Mouse (Mus musculus) neural tube, embryonic 11.5 days (tissue): ENCODE measurements at regions not wholly inside any gene's neighbourhood (a gene's known extent, or its start where the extent isn't known, plus 50 kb on each side); places are given as distances from the start of the nearest gene placed in this dataset.

Experiments used
- ATAC-seq: fragments of 200-750 bp; cut with Nextera tagmentation; 2 replicates; pipeline ENCODE4 v1.8.0; 2017; ENCODE audit warnings: moderate number of reproducible peaks, mild to moderate bottlenecking, moderate TSS enrichment, moderate library complexity; ENCODE audit not compliant: insufficient read depth, low FRiP score, low TSS enrichment
- DNase-seq: peaks from one replicate; pipeline ENCODE4 v3.0.0-alpha.2; 2015; ENCODE audit warnings: low spot score
- H3K27ac ChIP-seq: fragments of 300-500 bp; sonication (generic); 2 replicates; pipeline ENCODE4 v1.5.1; 2014; ENCODE audit warnings: low read depth, mild to moderate bottlenecking, low read length
- H3K27me3 ChIP-seq: fragments of 300-500 bp; sonication (generic); 2 replicates; pipeline ENCODE4 v1.6.1; 2014; ENCODE audit warnings: mild to moderate bottlenecking, low read length, mixed read lengths; ENCODE audit not compliant: control insufficient read depth, insufficient read depth
- H3K36me3 ChIP-seq: fragments of 300-500 bp; sonication (generic); 2 replicates; pipeline ENCODE4 v1.6.1; 2014; ENCODE audit warnings: mild to moderate bottlenecking, low read length, moderate library complexity, mixed read lengths; ENCODE audit not compliant: control insufficient read depth, insufficient read depth
- H3K4me1 ChIP-seq: fragments of 300-500 bp; sonication (generic); 2 replicates; pipeline ENCODE4 v1.6.1; 2014; ENCODE audit warnings: low read length, mixed read lengths; ENCODE audit not compliant: control insufficient read depth, insufficient read depth
- H3K4me2 ChIP-seq: fragments of 300-500 bp; sonication (generic); 2 replicates; pipeline ENCODE4 v1.6.1; 2014; ENCODE audit warnings: low read depth, mild to moderate bottlenecking, moderate library complexity
- H3K4me3 ChIP-seq: fragments of 300-500 bp; sonication (generic); 2 replicates; pipeline ENCODE4 v1.5.1; 2014; ENCODE audit warnings: low read depth, low read length
- H3K9ac ChIP-seq: fragments of 300-500 bp; sonication (generic); 2 replicates; pipeline ENCODE4 v1.6.1; 2014; ENCODE audit warnings: mild to moderate bottlenecking, low read length
- H3K9me3 ChIP-seq: fragments of 300-500 bp; sonication (generic); 2 replicates; pipeline ENCODE4 v1.6.1; 2016; ENCODE audit warnings: low read length; ENCODE audit not compliant: control insufficient read depth
- WGBS: fragments of 180-500 bp; shearing (Covaris S2); extraction: QIAGEN DNeasy Blood & Tissue Kit; methylation state at CpG from one replicate; pipeline ENCODE4 v1.1.7; 2014; 5-methylcytosine and 5-hydroxymethylcytosine counted together

- Histone ChIP-seq H3K4me2 (no peak overlapping the region), H3K9me3 (no peaks in the 10 kb centered on the region), H3K27ac (no peak overlapping the region), H3K27me3 (no peaks in the 10 kb centered on the region), H3K36me3 (no peaks in the 10 kb centered on the region), H3K4me3 (no peak overlapping the region), H3K9ac (no peak overlapping the region), H3K4me1 (0 out of 2 replicates have a peak, but pooled peaks cover 2% of the 10 kb centered on the region)
- no peak for DNase-seq
- 79% methylated on average over 6 of the region's 6 CpGs for WGBS
- ATAC-seq = no peak
These were observed 330.9 kb upstream of the Fam241a start for GRCm38 (mm10) chr3:128226930-128227585.

GRCm38 (mm10) chr3:128226503-128226902, 330.4 kb upstream of the Fam241a start:
- Histone ChIP-seq H3K27ac (no peak overlapping the region), H3K4me3 (no peak overlapping the region), H3K4me2 (no peak overlapping the region), H3K9me3 (no peaks in the 10 kb centered on the region), H3K36me3 (no peaks in the 10 kb centered on the region), H3K9ac (no peak overlapping the region), H3K27me3 (no peaks in the 10 kb centered on the region), H3K4me1 (0 out of 2 replicates have a peak, but pooled peaks cover 2% of the 10 kb centered on the region)
- WGBS = 85% methylated on average over 6 of the region's 6 CpGs
- DNase-seq (no peak), ATAC-seq (no peak)

GRCm38 (mm10) chr3:128222344-128222743, 326.2 kb upstream of the Fam241a start:
- Histone ChIP-seq H3K4me1 (0 out of 2 replicates have a peak, but pooled peaks cover 2% of the 10 kb centered on the region), H3K4me2 (no peak overlapping the region), H3K36me3 (no peaks in the 10 kb centered on the region), H3K9ac (no peak overlapping the region), H3K27ac (no peak overlapping the region), H3K4me3 (no peak overlapping the region), H3K27me3 (no peaks in the 10 kb centered on the region), H3K9me3 (no peaks in the 10 kb centered on the region)
- peak; percentile 27; the same call in 1 of the 2 replicates for ATAC-seq
- DNase-seq = peak; percentile 43
- 40% methylated on average over 12 of the region's 12 CpGs for WGBS

GRCm38 (mm10) chr3:128221625-128222024, 325.5 kb upstream of the Fam241a start:
- H3K27me3 ChIP-seq = no peaks in the 10 kb centered on the region
- 0 out of 2 replicates have a peak, but pooled peaks cover 2% of the 10 kb centered on the region for H3K4me1 ChIP-seq
- H3K9me3 ChIP-seq = no peaks in the 10 kb centered on the region
- DNase-seq (no peak), ATAC-seq (peak; percentile 21; the same call in 1 of the 2 replicates)
- no peak overlapping the region for H3K27ac ChIP-seq
- no peaks in the 10 kb centered on the region for H3K36me3 ChIP-seq
- H3K4me3 ChIP-seq = no peak overlapping the region
- no peak overlapping the region for H3K9ac ChIP-seq
- H3K4me2 ChIP-seq = no peak overlapping the region
- WGBS = 37% methylated on average over 2 of the region's 2 CpGs

- 81% methylated on average over 8 of the region's 8 CpGs for WGBS
- no peak for ATAC-seq
- no peak for DNase-seq
These were observed 324.8 kb upstream of the Fam241a start for GRCm38 (mm10) chr3:128220776-128221550.

GRCm38 (mm10) chr3:128217765-128218415, 321.8 kb upstream of the Fam241a start:
- Histone ChIP-seq H3K9me3 (no peaks in the 10 kb centered on the region), H3K4me2 (no peak overlapping the region), H3K9ac (no peak overlapping the region), H3K27me3 (no peaks in the 10 kb centered on the region), H3K27ac (no peak overlapping the region), H3K36me3 (no peaks in the 10 kb centered on the region), H3K4me3 (no peak overlapping the region), H3K4me1 (0 out of 2 replicates have a peak, but pooled peaks cover 2% of the 10 kb centered on the region)
- WGBS = 88% methylated on average over 5 of the region's 5 CpGs
- DNase-seq (no peak), ATAC-seq (no peak)

More at GRCm38 (mm10) chr3:128220776-128221550, 324.8 kb upstream of the Fam241a start:
- no peaks in the 10 kb centered on the region for H3K9me3 ChIP-seq
- H3K27me3 ChIP-seq = no peaks in the 10 kb centered on the region
- no peak overlapping the region for H3K27ac ChIP-seq
- H3K36me3 ChIP-seq = no peaks in the 10 kb centered on the region
- no peak overlapping the region for H3K4me3 ChIP-seq
- H3K9ac ChIP-seq = no peak overlapping the region
- H3K4me2 ChIP-seq = no peak overlapping the region
- H3K4me1 ChIP-seq = 0 out of 2 replicates have a peak, but pooled peaks cover 2% of the 10 kb centered on the region

- 69% methylated on average over 3 of the region's 3 CpGs for WGBS
- ATAC-seq = no peak
These were observed 316.1 kb upstream of the Fam241a start for GRCm38 (mm10) chr3:128212256-128212655.

GRCm38 (mm10) chr3:128210591-128210990, 314.5 kb upstream of the Fam241a start:
- no peaks in the 10 kb centered on the region for H3K9me3 ChIP-seq
- H3K4me1 ChIP-seq = no peaks in the 10 kb centered on the region
- no peaks in the 10 kb centered on the region for H3K36me3 ChIP-seq
- ATAC-seq (no peak), DNase-seq (no peak)
- no peak overlapping the region for H3K4me3 ChIP-seq
- no peak overlapping the region for H3K27ac ChIP-seq
- WGBS = 77% methylated on average over 1 of the region's 1 CpGs
- H3K4me2 ChIP-seq = no peak overlapping the region
- no peak overlapping the region for H3K9ac ChIP-seq
- no peaks in the 10 kb centered on the region for H3K27me3 ChIP-seq

More at GRCm38 (mm10) chr3:128212256-128212655, 316.1 kb upstream of the Fam241a start:
- H3K27me3 ChIP-seq = no peaks in the 10 kb centered on the region
- no peak overlapping the region for H3K27ac ChIP-seq
- no peaks in the 10 kb centered on the region for H3K4me1 ChIP-seq
- H3K4me3 ChIP-seq = no peak overlapping the region
- H3K9ac ChIP-seq = no peak overlapping the region
- H3K36me3 ChIP-seq = no peaks in the 10 kb centered on the region
- no peak overlapping the region for H3K4me2 ChIP-seq
- DNase-seq = no peak
- no peaks in the 10 kb centered on the region for H3K9me3 ChIP-seq
